Mouse (Mus musculus) adrenal gland, adult 2 months (tissue): Measurements from ENCODE around the gene Gas2. TPM values are rescaled to one million over a fixed set of nuclear protein-coding genes. Genes with fewer than 3 reads are reported as not detected.
A peak's percentile ranks its signal among the peaks of the same experiment; 100 is the strongest.

Experiments used
- DNase-seq: peaks from one replicate; pipeline ENCODE4 v3.0.0; 2021
- polyA plus RNA-seq: library from polyadenylated mRNA; depleted of rRNA; stranded (reverse); fragments of >200 nt; gene quantifications from 2 replicates; pipeline ENCODE4 v1.2.3, GENCODE M21; 2012
- total RNA-seq, 2 experiments: library from RNA; stranded (reverse); gene quantifications; 2 replicates each; pipeline ENCODE4 v1.2.3; 2021

Gene Gas2
- total and polyA plus RNA-seq, 3 experiments = 12.6 to 45.1 (median 36.2) TPM

GRCm38 (mm10) chr7:51967581-51967980 is 105.8 kb downstream of the Gas2 start:
- DNase-seq = no peak

- no peak for DNase-seq
These were observed 107.6 kb downstream of the Gas2 start for GRCm38 (mm10) chr7:51969379-51969778.

- peak; percentile 67 for DNase-seq
These were observed 110.5 kb downstream of the Gas2 start for GRCm38 (mm10) chr7:51972252-51972855.

- DNase-seq = peak; percentile 15
These were observed 111.3 kb downstream of the Gas2 start for GRCm38 (mm10) chr7:51973091-51973490.

GRCm38 (mm10) chr7:51973526-51973925 is 111.7 kb downstream of the Gas2 start:
- DNase-seq = peak; percentile 57

- peak; percentile 61 for DNase-seq
These were observed 113.4 kb downstream of the Gas2 start for GRCm38 (mm10) chr7:51975181-51975580.

GRCm38 (mm10) chr7:51979271-51979670 is 117.5 kb downstream of the Gas2 start:
- DNase-seq = peak; percentile 38

GRCm38 (mm10) chr7:51982303-51982702 is 120.5 kb downstream of the Gas2 start:
- DNase-seq = no peak

- no peak for DNase-seq
These were observed 123.9 kb downstream of the Gas2 start for GRCm38 (mm10) chr7:51985763-51986162.

GRCm38 (mm10) chr7:51986909-51987308 is 125.1 kb downstream of the Gas2 start:
- no peak for DNase-seq

GRCm38 (mm10) chr7:51991020-51991419 is 129.2 kb downstream of the Gas2 start:
- no peak for DNase-seq

GRCm38 (mm10) chr7:52005511-52006295 is 143.9 kb downstream of the Gas2 start, which contains the start of gene Svip:
Gene Svip (minus strand): TSS chr7:52006018.
- DNase-seq = peak; percentile 94

GRCm38 (mm10) chr7:52006296-52006630 is 144.4 kb downstream of the Gas2 start:
- DNase-seq = no peak

- no peak for DNase-seq
These were observed 145.3 kb downstream of the Gas2 start for GRCm38 (mm10) chr7:52007138-52007537.

- DNase-seq = no peak
These were observed 151.6 kb downstream of the Gas2 start for GRCm38 (mm10) chr7:52013457-52013856.

GRCm38 (mm10) chr7:52015180-52015579 is 153.4 kb downstream of the Gas2 start:
- no peak for DNase-seq

- no peak for DNase-seq
These were observed 153.8 kb downstream of the Gas2 start, which contains the start of gene 1700015G11Rik for GRCm38 (mm10) chr7:52015628-52016027. Gene 1700015G11Rik (minus strand): TSS chr7:52015728.

GRCm38 (mm10) chr7:52022039-52022438 is 160.2 kb downstream of the Gas2 start:
- no peak for DNase-seq

GRCm38 (mm10) chr7:52024050-52024626 is 162.3 kb downstream of the Gas2 start:
- DNase-seq = no peak

- DNase-seq = peak; percentile 11
These were observed 176.1 kb downstream of the Gas2 start for GRCm38 (mm10) chr7:52037600-52038582.
